Mouse (Mus musculus) cerebellum, adult 2 months (tissue): ENCODE results near the gene Cabp1. TPM values are rescaled to one million over a fixed set of nuclear protein-coding genes. Genes with fewer than 3 reads are reported as not detected.

Experiments
- DNase-seq, 2 experiments: peaks; one replicate each; pipeline ENCODE4 v3.0.0; 2021
- H3K27ac ChIP-seq: fragments of 200-500 bp; 2 replicates; pipeline ENCODE4 v1.5.1; 2012; ENCODE audit warnings: low read length, control low read depth, inconsistent platforms; ENCODE audit not compliant: insufficient read depth
- H3K27me3 ChIP-seq: fragments of 200-500 bp; 2 replicates; pipeline ENCODE4 v1.6.1; 2012; ENCODE audit warnings: inconsistent platforms, mild to moderate bottlenecking, low read length, moderate library complexity; ENCODE audit not compliant: control insufficient read depth, insufficient read depth
- H3K4me1 ChIP-seq: fragments of 200-500 bp; 2 replicates; pipeline ENCODE4 v1.6.1; 2011; ENCODE audit warnings: low read length; ENCODE audit not compliant: control insufficient read depth, insufficient read depth
- H3K4me3 ChIP-seq: fragments of 200-500 bp; replicated peaks from 2 replicates; pipeline ENCODE3; 2011; ENCODE audit warnings: mild to moderate bottlenecking, low read depth, low read length, control low read depth; ENCODE audit not compliant: insufficient read depth
- CTCF ChIP-seq: fragments of 200-500 bp; IDR thresholded peaks from 2 replicates; pipeline ENCODE4 v1.5.1; 2011; ENCODE audit warnings: low read depth, mild to moderate bottlenecking, control low read depth, low read length, moderate library complexity, borderline replicate concordance; ENCODE audit not compliant: insufficient read depth
- POLR2A ChIP-seq: fragments of 200-500 bp; IDR thresholded peaks from 2 replicates; pipeline ENCODE4 v1.6.1; 2011; ENCODE audit warnings: low read length, control low read depth, borderline replicate concordance; ENCODE audit not compliant: insufficient read depth
- WGBS: fragments of 180-500 bp; shearing (Covaris S2); methylation state at CpG from one replicate; pipeline ENCODE4 v1.1.7; 2018; 5-methylcytosine and 5-hydroxymethylcytosine counted together
- polyA plus RNA-seq: library from polyadenylated mRNA; depleted of rRNA; stranded (reverse); fragments of >200 nt; gene quantifications from 2 replicates; pipeline ENCODE4 v1.2.3, GENCODE M21; 2012

The Cabp1 gene
- polyA plus RNA-seq, 1 experiment = 294 TPM

DNA sequence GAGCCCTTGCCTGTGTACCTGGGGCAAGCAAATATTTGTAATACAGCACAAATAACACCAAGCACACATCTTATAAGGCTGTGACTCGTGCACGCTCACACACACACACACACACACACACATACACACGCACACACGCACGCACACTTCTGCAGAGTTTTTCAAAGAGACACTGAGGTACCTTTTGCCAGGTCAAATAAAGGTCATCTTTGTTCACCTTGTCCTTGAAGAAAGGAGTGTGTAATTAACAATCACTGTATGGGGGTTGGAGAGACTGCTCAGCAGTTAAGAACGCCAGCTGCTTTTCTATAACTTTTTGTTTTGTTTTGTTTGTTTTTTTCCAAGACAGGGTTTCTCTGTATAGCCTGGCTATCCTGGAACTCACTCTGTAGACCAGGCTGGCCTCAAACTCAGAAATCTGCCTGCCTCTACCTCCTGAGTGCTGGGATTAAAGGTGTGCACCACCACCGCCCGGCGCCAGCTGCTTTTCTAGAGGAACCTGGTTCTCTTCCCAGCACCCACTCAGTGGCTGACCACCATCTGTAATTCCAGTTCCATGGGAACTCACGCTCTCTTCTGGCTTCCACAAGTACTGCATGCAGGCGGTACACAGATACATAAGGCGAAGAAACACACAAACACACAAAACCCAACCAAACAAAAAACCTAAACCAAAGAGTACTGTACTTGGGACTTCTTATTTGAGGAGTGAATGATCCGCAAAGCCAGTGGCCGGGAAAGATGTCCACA is 39.0 kb upstream of the Cabp1 start:
- WGBS = 96% methylated on average over 14 of the region's 14 CpGs
- Histone ChIP-seq H3K27ac (no peak overlapping the region), H3K27me3 (no peaks in the 10 kb centered on the region), H3K4me1 (no peaks in the 10 kb centered on the region; the same call in 1 of the 2 replicates), H3K4me3 (no peak overlapping the region)
- DNase-seq = no peak
- TF ChIP-seq CTCF (no peak), POLR2A (no peak)

DNA sequence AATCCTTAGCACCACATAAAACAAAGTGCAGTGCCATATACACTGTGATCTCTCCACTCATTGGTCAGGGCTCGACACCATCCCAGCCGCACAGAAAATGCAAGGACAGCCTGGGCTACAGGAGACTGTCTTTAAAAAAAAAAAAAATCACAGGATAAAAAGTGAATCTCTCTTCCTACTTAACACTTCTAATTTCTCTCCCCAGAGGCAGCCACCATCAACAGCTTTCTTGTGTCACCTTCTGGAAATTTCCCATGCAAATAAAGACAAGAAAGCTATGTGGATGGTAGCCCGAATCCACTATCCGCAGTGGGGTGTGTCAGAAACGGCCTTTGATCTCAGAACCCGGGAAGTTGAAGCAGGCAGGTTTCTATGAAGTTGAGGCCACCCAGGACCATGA is 38.3 kb upstream of the Cabp1 start:
- H3K4me3 ChIP-seq = no peak overlapping the region
- no peak for TF ChIP-seq POLR2A
- no peak for TF ChIP-seq CTCF
- H3K27me3 ChIP-seq = no peaks in the 10 kb centered on the region
- H3K27ac ChIP-seq = no peak overlapping the region
- 86% methylated on average over 6 of the region's 6 CpGs for WGBS
- DNase-seq = no peak
- H3K4me1 ChIP-seq = no peaks in the 10 kb centered on the region; the same call in 1 of the 2 replicates

DNA sequence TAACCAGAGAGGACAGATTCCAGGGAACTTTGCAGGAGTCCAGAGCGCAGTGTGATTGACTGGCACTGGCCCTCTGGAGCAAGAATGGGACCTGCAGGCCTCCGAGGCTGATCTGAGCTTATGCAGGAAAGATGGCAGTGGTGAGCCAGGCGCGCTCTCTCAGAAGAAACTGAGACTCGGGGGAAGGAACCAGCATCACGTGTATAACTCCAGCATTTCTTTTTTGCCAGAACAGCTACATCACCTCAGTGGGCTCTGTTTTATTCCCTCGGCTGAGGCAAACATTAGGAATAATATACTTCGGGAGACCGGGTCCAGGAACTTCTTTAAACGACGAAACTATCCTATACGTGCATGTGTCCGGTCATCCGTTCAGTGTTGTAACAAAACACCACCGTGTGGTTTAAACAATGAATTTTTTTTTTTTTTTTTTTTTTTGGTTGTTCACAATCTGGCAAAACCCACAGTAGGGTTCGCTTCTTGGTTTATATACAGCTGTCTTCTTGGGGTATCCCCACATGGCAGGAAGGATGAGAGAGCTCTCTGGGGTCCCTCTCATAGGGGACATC is 37.5 kb upstream of the Cabp1 start:
- TF ChIP-seq CTCF (no peak), POLR2A (no peak)
- Histone ChIP-seq H3K27me3 (no peaks in the 10 kb centered on the region), H3K4me3 (no peak overlapping the region), H3K27ac (no peak overlapping the region), H3K4me1 (no peaks in the 10 kb centered on the region; the same call in 1 of the 2 replicates)
- WGBS = 45% methylated on average over 16 of the region's 16 CpGs
- DNase-seq = no peak

DNA sequence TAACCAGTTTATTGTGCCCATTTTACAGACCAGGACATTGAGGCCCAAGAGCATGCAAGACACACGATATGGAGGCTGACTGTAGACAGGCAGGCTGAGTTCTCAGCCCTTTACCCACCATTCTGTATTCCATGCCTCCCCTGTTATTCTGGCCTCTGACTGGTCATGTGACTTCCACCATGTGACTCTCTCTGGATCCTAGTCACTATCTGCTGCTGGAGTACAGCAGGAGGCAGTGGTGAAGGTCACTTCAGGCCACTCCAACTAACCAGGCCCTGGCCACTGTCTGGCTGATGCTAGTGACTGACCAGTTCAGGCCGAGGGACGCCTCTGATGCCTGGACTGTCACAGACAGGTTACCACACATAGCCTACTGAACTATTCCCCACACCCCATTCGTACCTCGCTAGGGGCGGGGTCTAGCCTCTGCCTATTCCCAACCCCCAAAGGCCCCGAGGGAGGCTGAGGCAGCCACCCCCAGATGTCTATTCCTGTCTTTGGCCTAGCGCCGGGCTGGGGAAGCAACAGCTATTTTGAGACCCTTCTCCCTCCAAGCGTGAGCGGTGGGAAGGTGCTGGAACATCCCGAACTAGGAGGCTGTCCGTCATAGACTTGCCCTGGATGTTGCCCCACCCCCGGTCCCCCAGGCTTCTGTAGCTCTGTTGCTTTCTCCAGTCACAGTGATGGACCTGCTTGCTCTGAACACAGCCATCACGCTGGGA is 36.8 kb upstream of the Cabp1 start:
- Histone ChIP-seq H3K4me3 (no peak overlapping the region), H3K27ac (no peak overlapping the region), H3K4me1 (no peaks in the 10 kb centered on the region; the same call in 1 of the 2 replicates), H3K27me3 (no peaks in the 10 kb centered on the region)
- TF ChIP-seq POLR2A = no peak
- TF ChIP-seq CTCF = no peak
- 52% methylated on average over 15 of the region's 15 CpGs for WGBS
- no peak for DNase-seq

DNA sequence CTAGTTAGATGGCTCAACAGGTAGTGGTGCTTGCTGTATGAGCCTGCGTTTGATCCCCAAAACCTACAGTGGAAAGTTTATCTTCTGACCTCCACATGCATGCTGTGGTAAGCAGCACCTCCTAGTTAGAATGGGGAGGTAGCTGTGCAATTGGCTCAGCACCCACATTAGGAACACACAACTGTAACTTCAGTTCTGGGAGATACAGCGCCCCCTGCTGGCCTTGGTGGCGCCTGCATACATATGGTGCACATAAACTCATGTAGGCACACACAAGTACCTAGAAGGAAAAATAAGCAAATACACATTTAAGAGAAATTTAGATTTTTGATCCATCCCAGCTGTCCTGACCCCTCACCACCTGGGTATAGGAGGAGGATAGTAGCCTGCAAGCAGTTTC is 28.3 kb upstream of the Cabp1 start:
- H3K4me3 ChIP-seq = no peak overlapping the region
- no peak for DNase-seq
- 72% methylated on average over 3 of the region's 3 CpGs for WGBS
- TF ChIP-seq POLR2A (no peak), CTCF (peak; percentile 23; the same call in 1 of the 2 replicates)
- no peak overlapping the region for H3K27ac ChIP-seq
- H3K4me1 ChIP-seq = peaks cover 12% of the 10 kb centered on the region
- no peaks in the 10 kb centered on the region for H3K27me3 ChIP-seq

DNA sequence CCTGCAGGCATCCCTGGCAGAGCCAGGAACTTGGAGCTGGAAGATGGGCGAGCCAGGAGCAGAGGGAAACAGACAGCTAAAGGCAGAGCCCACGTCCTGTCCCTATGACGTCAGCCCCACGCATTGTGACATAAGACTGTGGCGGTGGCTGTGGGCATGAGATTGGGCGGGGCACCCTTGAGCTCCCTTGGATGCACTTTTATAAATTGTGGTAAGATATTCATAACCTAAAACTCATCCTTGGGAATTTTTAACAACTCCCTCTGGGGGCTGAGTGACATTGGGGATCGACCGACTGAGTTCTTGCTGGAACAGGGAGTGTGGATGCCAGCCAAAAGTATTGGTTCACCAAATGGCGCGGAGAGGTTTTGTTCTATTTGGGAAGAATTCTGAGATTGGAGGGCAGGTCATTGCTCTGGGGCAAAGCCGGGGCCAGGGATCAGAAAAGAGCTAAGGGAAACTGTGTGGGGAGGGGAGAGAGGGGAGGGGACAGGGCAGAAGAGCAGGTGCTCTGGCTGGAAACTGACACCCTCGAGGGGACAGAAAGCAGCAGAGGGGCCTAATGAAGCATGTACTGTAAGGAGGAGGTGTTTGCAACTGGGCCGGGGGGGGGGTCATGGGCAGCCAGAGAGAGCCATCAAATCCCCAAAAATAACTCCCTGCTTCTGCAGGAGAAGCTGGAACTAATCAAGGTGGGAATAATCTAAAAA is 26.9 kb upstream of the Cabp1 start:
- peak; percentile 71 to 76 for DNase-seq
- Histone ChIP-seq H3K4me3 (no peak overlapping the region), H3K27me3 (no peaks in the 10 kb centered on the region), H3K4me1 (peaks cover 12% of the 10 kb centered on the region), H3K27ac (0 out of 2 replicates have a peak overlapping the region, but pooled peaks have one; percentile 8)
- TF ChIP-seq CTCF (no peak), POLR2A (no peak)
- 11% methylated on average over 13 of the region's 13 CpGs for WGBS

DNA sequence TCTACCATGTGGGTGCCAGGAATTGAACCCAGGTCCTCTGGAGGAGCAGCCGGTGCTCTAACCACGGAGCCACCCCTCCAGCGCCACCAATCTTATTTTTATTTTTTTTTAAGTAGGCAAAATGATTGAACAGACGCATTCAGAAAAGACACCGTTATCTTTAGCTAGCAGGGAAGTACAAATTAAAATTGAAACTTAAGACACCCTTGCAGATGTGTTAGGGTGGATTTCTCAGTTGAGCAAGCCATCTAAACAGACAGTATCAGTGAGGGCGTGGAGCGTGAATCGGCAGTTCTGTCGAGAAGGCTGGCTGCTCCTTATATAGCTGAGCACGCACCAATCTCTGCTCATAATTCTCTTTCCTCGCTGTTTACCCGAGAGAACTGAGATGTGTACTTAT is 23.8 kb upstream of the Cabp1 start:
- H3K4me1 ChIP-seq = peaks cover 20% of the 10 kb centered on the region
- no peak overlapping the region for H3K4me3 ChIP-seq
- no peaks in the 10 kb centered on the region for H3K27me3 ChIP-seq
- TF ChIP-seq CTCF (no peak), POLR2A (no peak)
- H3K27ac ChIP-seq = no peak overlapping the region
- DNase-seq = no peak
- WGBS = 94% methylated on average over 12 of the region's 12 CpGs
